Mouse (Mus musculus) liver, embryonic 14.5 days (tissue): ENCODE measurements around the gene Samd8. TPM values are rescaled to one million over a fixed set of nuclear protein-coding genes. Genes with fewer than 3 reads are reported as not detected.

ENCODE experiments used
- ATAC-seq: fragments of 200-750 bp; cut with Nextera tagmentation; 2 replicates; pipeline ENCODE4 v1.8.0; 2017; ENCODE audit warnings: moderate number of reproducible peaks, mild to moderate bottlenecking, moderate library complexity; ENCODE audit not compliant: insufficient read depth
- DNase-seq, 3 experiments: peaks; one replicate each; pipeline ENCODE4 v3.0.0-alpha.2; 2012 to 2013; ENCODE audit warnings: low read depth in 3 of 3, low spot score in 3 of 3
- H3K27ac ChIP-seq: fragments of 300-500 bp; sonication (generic); 2 replicates; pipeline ENCODE4 v1.5.1; 2014; ENCODE audit warnings: moderate library complexity, mild to moderate bottlenecking, control low read depth, inconsistent platforms
- H3K27me3 ChIP-seq: fragments of 300-500 bp; sonication (generic); 2 replicates; pipeline ENCODE4 v1.6.1; 2014; ENCODE audit warnings: mild to moderate bottlenecking, low read length, moderate library complexity; ENCODE audit not compliant: control insufficient read depth, insufficient read depth
- H3K36me3 ChIP-seq: fragments of 300-500 bp; sonication (generic); replicated peaks from 2 replicates; pipeline ENCODE4 v1.6.1; 2014; ENCODE audit warnings: low read depth; ENCODE audit not compliant: control insufficient read depth, insufficient read depth
- H3K4me1 ChIP-seq, 2 experiments: fragments of 200-500 bp in 1 of 2; fragments of 300-500 bp in 1 of 2; sonication (generic) in 1 of 2; replicated peaks; 2 replicates each; pipeline ENCODE4 v1.6.1; 2012 to 2014; ENCODE audit warnings: antibody characterized with exemption in 1 of 2, inconsistent platforms in 1 of 2, low read length in 1 of 2; ENCODE audit not compliant: control insufficient read depth in 2 of 2, insufficient read depth in 2 of 2
- H3K4me2 ChIP-seq: fragments of 300-500 bp; sonication (generic); 2 replicates; pipeline ENCODE4 v1.6.1; 2014; ENCODE audit warnings: low read depth, mild to moderate bottlenecking, control low read depth, moderate library complexity
- H3K4me3 ChIP-seq, 2 experiments: fragments of 200-500 bp in 1 of 2; fragments of 300-500 bp in 1 of 2; sonication (generic) in 1 of 2; 2 replicates each; pipeline ENCODE4 v1.5.1; 2012 to 2014; ENCODE audit warnings: low read depth in 2 of 2, low read length in 2 of 2, mild to moderate bottlenecking in 2 of 2, control low read depth in 1 of 2, inconsistent platforms in 1 of 2, moderate library complexity in 1 of 2; ENCODE audit not compliant: insufficient read depth in 1 of 2
- H3K9ac ChIP-seq: fragments of 300-500 bp; sonication (generic); replicated peaks from 2 replicates; pipeline ENCODE4 v1.6.1; 2014; ENCODE audit warnings: mild to moderate bottlenecking, control low read depth, moderate library complexity
- H3K9me3 ChIP-seq: fragments of 300-500 bp; sonication (generic); 2 replicates; pipeline ENCODE4 v1.6.1; 2016; ENCODE audit warnings: low read length, mixed read lengths; ENCODE audit not compliant: control insufficient read depth
- CTCF ChIP-seq: IDR thresholded peaks from 2 replicates; pipeline ENCODE4 v1.5.1; 2016; ENCODE audit warnings: antibody characterized with exemption, low read depth, control low read depth
- EP300 ChIP-seq: IDR thresholded peaks from 2 replicates; pipeline ENCODE4 v1.6.1; 2016; ENCODE audit warnings: antibody characterized with exemption, low read depth
- WGBS: fragments of 180-500 bp; shearing (Covaris S2); extraction: QIAGEN DNeasy Blood & Tissue Kit; methylation state at CpG from one replicate; pipeline ENCODE4 v1.1.7; 2014; ENCODE audit not compliant: insufficient replicate concordance; 5-methylcytosine and 5-hydroxymethylcytosine counted together
- polyA plus RNA-seq, 2 experiments: library from polyadenylated mRNA; depleted of rRNA in 1 of 2; stranded (reverse) in 1 of 2; unstranded in 1 of 2; fragments of >200 nt; fragmentation: Nextera tagmentation in 1 of 2; extraction: Ambion mirVana in 1 of 2; gene quantifications; 2 replicates each; pipeline versions ENCODE4 v1.2.1 to v1.2.3; 2012 to 2014

Samd8 gene
- polyA plus RNA-seq, 2 experiments = 2.6 to 2.7 TPM

- no peaks in the 10 kb centered on the region for H3K36me3 ChIP-seq
- H3K4me2 ChIP-seq = peak overlapping the region; percentile 4; the same call in 1 of the 2 replicates
- H3K27me3 ChIP-seq = no peaks in the 10 kb centered on the region
- H3K4me1 ChIP-seq = peaks cover 10 to 16% of the 10 kb centered on the region in 2 experiments
- H3K4me3 ChIP-seq = no peak overlapping the region
- DNase-seq = peak in 1 of 3 experiments; percentile 37
- no peaks in the 10 kb centered on the region for H3K9me3 ChIP-seq
- TF ChIP-seq EP300 (no peak), CTCF (no peak)
- peak; percentile 46 for ATAC-seq
- H3K9ac ChIP-seq = peak overlapping the region; percentile 40; the same call in 1 of the 2 replicates
- 27% methylated on average over 4 of the region's 4 CpGs for WGBS
- peak overlapping the region; percentile 16 for H3K27ac ChIP-seq
Measured at GRCm38 (mm10) chr14:21813216-21813615, 62.9 kb downstream of the Samd8 start.

GRCm38 (mm10) chr14:21813847-21814246, 63.5 kb downstream of the Samd8 start:
- no peak overlapping the region for H3K4me3 ChIP-seq
- DNase-seq (no peak), ATAC-seq (no peak)
- peaks cover 10 to 13% of the 10 kb centered on the region in 2 experiments for H3K4me1 ChIP-seq
- 46% methylated on average over 3 of the region's 3 CpGs for WGBS
- H3K27me3 ChIP-seq = no peaks in the 10 kb centered on the region
- no peaks in the 10 kb centered on the region for H3K36me3 ChIP-seq
- no peaks in the 10 kb centered on the region for H3K9me3 ChIP-seq
- no peak overlapping the region for H3K9ac ChIP-seq
- no peak overlapping the region for H3K4me2 ChIP-seq
- TF ChIP-seq CTCF (no peak), EP300 (no peak)
- no peak overlapping the region for H3K27ac ChIP-seq

- 65% methylated on average over 4 of the region's 4 CpGs for WGBS
- Histone ChIP-seq H3K27me3 (no peaks in the 10 kb centered on the region), H3K36me3 (no peaks in the 10 kb centered on the region), H3K4me3 (no peak overlapping the region), H3K9me3 (no peaks in the 10 kb centered on the region), H3K9ac (no peak overlapping the region), H3K4me1 (peaks cover 10 to 13% of the 10 kb centered on the region in 2 experiments), H3K27ac (no peak overlapping the region), H3K4me2 (no peak overlapping the region)
- TF ChIP-seq EP300 (no peak), CTCF (no peak)
- no peak for ATAC-seq
- DNase-seq = no peak
Measured at GRCm38 (mm10) chr14:21814606-21815005, 64.3 kb downstream of the Samd8 start.

- TF ChIP-seq EP300 (no peak), CTCF (no peak)
- WGBS = 55% methylated on average over 3 of the region's 3 CpGs
- no peak overlapping the region for H3K27ac ChIP-seq
Measured at GRCm38 (mm10) chr14:21816255-21816654, 65.9 kb downstream of the Samd8 start.

GRCm38 (mm10) chr14:21817453-21817852, 67.1 kb downstream of the Samd8 start:
- no peak overlapping the region for H3K9ac ChIP-seq
- H3K9me3 ChIP-seq = no peaks in the 10 kb centered on the region
- WGBS = 56% methylated on average over 4 of the region's 4 CpGs
- ATAC-seq = no peak
- no peak for DNase-seq
- no peak overlapping the region for H3K4me3 ChIP-seq
- H3K36me3 ChIP-seq = no peaks in the 10 kb centered on the region
- peaks cover 15 to 20% of the 10 kb centered on the region in 2 experiments for H3K4me1 ChIP-seq
- TF ChIP-seq EP300 = no peak
- TF ChIP-seq CTCF = no peak
- H3K4me2 ChIP-seq = no peak overlapping the region
- no peaks in the 10 kb centered on the region for H3K27me3 ChIP-seq
- H3K27ac ChIP-seq = no peak overlapping the region

More at GRCm38 (mm10) chr14:21816255-21816654, 65.9 kb downstream of the Samd8 start:
- Histone ChIP-seq H3K36me3 (no peaks in the 10 kb centered on the region), H3K9me3 (no peaks in the 10 kb centered on the region), H3K4me2 (no peak overlapping the region), H3K9ac (no peak overlapping the region), H3K4me1 (peaks cover 10 to 13% of the 10 kb centered on the region in 2 experiments), H3K27me3 (no peaks in the 10 kb centered on the region), H3K4me3 (no peak overlapping the region)
- DNase-seq (no peak), ATAC-seq (no peak)
